Mouse (Mus musculus) kidney, adult 9 months (tissue): Measurements from ENCODE around the gene Atxn2.
A peak's percentile ranks its signal among the peaks of the same experiment; 100 is the strongest.
"Not testable (repeated sequence)": the region's sequence is repeated elsewhere in the genome, so short reads cannot be mapped to it uniquely, and the experiment has no call there.

Source experiments
- DNase-seq: peaks from one replicate; pipeline ENCODE4 v3.0.0; 2022

The Atxn2 gene

GRCm38 (mm10) chr5:121712232-121712933 is 1.2 kb downstream of the Atxn2 start:
- DNase-seq = no peak

DNA sequence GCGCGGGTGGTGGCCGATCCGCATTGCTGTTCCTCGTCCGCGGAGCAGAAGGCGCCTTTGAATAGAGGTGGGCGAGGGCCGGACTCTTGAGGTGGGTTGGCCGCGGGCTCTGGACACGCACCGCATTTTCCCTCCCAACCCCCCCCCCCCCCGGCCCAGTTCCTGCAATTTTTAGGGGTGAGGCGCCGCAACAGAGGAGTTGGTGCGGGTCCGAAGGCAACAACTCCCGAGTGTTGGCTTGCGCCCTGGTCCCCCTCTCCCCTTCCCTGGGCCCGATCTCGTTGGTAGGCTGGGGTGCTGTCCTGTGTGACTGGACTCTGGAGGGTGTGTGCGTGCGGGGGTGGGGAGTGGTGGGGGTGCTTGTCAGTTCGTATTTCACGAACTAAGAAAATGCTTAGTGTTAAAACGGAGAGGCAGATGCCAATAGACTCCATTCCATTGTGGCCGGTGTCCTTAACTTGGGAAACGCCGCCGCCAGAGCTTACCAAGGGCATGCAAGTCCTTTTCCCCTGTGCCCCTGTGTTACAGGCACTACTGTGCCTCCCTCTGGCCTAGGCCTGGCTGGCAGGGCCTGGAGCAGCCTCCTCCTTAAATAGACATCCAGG is 1.9 kb downstream of the Atxn2 start:
- DNase-seq = peak; percentile 68

DNA sequence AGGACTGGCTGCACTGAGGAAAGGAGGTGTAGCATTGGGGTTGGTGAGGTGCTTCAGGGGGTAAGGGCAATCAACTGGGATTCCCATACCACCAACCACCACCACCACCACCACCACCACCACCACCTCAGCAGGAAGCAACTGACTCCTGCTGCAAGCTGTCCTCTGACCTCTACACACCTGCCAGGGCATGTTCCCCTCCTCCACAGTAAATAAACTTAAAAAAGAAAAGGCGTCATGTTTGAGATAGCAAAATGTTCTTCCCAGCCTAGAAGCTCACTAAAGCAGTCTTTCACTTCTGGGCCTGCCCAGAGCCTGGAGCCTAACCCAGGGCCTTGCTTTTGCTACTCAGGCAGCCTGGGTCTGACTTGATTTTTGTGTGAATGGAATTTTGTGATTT is 3.2 kb downstream of the Atxn2 start:
- no peak for DNase-seq

DNA sequence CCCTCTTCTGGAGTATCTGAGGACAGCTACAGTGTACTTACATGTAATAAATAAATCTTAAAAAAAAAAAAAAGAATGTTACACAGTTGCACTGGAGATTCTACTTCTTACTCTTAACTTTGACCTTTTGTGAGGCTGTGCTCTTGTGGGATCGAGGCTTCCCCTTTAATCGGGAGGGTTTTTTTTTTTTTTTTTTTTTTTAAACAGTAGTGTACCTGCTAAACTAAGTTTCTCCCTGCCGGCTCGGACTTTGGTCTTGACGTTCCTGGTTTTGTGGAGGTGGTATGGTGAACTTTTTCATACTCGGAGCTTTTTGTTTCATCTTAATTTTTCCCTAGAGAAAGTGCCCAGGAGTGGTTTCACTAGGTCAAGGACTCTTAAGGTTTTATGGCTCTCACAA is 3.8 kb downstream of the Atxn2 start:
- DNase-seq = peak; percentile 49

GRCm38 (mm10) chr5:121718462-121718861 is 7.3 kb downstream of the Atxn2 start:
- no peak for DNase-seq

DNA sequence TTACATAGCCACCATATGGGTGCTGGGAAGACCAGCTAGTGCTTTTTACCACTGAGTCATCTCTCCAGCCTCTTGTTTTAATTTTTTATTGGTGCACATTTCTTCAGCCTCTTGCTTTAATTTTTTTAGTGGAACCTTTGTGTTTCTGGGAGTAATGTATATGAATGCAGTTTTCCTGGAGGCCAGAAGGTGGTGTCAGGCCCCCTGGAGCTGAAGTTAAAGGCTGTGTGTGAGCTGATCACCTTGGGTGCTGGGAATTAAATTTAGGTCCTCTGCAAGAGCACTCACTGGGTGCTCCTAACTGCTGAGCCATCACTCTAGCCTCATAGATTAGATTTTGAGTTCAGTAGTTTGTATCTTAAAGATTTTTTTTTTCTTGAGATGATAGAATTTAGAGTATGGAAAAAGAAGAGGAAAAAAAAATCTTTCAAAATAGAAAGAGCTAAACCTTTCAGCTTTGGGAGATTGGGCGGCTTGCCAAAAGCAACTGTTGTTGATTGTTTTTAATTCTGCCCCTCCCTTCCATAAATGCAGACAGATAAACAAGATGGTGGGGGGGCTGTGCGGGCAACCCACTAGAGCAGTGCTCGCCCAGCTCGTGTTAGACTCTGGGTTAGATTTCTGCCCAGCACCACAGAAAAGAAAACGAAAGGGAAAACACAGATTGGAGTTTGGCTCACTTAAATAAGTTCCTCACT is 9.9 kb downstream of the Atxn2 start:
- no peak for DNase-seq

GRCm38 (mm10) chr5:121721841-121722240 is 10.7 kb downstream of the Atxn2 start:
- DNase-seq = no peak

GRCm38 (mm10) chr5:121724678-121725077 is 13.5 kb downstream of the Atxn2 start:
- peak; percentile 57 for DNase-seq

DNA sequence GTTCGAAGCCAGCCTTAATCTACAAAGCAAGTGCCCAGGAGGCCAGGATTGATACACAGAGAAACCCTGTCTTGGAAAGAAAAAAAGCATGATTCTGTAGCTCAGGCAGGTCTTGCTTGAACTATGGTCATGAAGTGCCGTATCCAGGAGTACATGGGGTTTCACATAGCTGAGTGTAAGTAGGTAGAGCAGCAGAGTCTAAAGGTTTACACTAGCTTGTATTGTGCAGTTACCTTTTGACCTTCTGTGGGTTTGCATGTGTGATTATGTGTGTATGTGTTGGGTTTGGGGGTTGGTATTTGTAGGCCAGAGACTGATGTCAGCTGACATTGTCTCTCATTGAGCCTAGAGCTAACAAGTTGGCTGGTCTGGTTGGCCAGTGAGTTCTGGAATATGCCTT is 18.9 kb downstream of the Atxn2 start:
- DNase-seq = no peak

- no peak for DNase-seq
Measured at GRCm38 (mm10) chr5:121736641-121737040, 25.5 kb downstream of the Atxn2 start.

GRCm38 (mm10) chr5:121738162-121738561 is 27.0 kb downstream of the Atxn2 start:
- DNase-seq = not testable (repeated sequence)

- no peak for DNase-seq
Measured at GRCm38 (mm10) chr5:121738576-121739191, 27.5 kb downstream of the Atxn2 start.

- DNase-seq = no peak
Measured at GRCm38 (mm10) chr5:121740516-121740915, 29.4 kb downstream of the Atxn2 start.

GRCm38 (mm10) chr5:121742915-121743314 is 31.8 kb downstream of the Atxn2 start:
- peak; percentile 56 for DNase-seq

GRCm38 (mm10) chr5:121747884-121748594 is 36.9 kb downstream of the Atxn2 start:
- DNase-seq = not testable (repeated sequence)

GRCm38 (mm10) chr5:121749633-121750032 is 38.5 kb downstream of the Atxn2 start:
- DNase-seq = no peak

DNA sequence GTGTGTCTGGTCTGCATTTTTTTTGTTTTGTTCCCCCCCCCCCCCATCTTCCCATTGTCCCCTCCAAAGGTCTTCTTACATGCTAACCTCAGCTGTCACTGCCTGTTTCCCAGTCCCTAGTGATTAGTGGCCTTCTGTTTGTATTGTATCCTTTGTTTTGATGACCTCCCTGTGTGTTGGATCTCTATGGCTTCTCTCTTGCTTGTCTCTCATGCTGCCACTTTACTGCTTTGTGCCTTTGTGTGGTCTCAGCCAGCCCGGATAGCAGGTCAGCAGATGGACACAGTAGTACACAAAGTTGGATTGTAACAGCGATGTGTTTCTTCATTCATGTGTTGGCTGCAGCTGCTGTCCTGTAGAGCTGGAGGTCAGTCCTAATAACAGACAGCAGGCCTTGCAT is 46.8 kb downstream of the Atxn2 start:
- no peak for DNase-seq

- no peak for DNase-seq
Measured at GRCm38 (mm10) chr5:121758341-121758740, 47.2 kb downstream of the Atxn2 start.

DNA sequence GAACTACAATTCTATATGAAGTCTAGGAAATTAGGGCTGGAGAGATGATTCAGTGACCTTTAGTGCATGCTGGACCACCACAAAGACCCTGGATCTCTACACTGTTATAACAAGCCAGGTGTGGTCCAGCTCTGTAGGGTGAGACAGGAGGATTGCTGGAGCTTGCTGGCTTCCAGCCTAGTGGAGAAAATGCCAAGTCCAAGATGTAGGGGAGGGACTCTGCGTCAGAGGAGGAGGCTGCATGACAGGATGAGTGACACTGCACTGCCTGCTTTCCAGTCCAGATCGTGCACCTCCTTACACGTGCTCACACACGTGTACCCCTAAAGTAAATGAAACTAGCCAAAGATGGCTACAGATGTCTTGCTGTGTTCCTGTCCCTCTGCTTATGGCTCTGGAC is 48.8 kb downstream of the Atxn2 start:
- no peak for DNase-seq

- no peak for DNase-seq
Measured at GRCm38 (mm10) chr5:121761459-121761858, 50.3 kb downstream of the Atxn2 start.

GRCm38 (mm10) chr5:121762949-121763348 is 51.8 kb downstream of the Atxn2 start:
- no peak for DNase-seq

DNA sequence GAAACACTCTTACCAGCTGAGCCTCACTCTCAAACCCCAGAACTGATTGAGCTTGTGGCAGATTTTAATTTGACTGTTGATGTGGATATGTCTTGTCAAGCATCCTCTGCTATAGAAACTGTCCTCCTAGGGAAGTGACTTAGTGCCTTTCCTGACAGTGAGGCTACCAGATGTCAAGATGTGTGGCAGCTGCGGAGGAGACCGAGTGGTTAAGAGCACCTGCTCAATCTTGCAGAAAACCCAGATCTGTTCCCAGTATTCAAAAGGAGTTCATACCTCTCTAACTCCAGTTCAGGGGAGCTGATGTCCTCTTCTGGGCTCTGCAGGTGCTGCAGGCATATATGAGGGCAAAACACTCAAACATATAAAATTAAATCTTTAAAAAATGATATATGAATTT is 53.9 kb downstream of the Atxn2 start:
- DNase-seq = no peak
